Mouse (Mus musculus) midbrain, embryonic 13.5 days (tissue): ENCODE measurements at regions not wholly inside any gene's neighbourhood (a gene's known extent, or its start where the extent isn't known, plus 50 kb on each side); places are given as distances from the start of the nearest gene placed in this dataset.
A peak's percentile ranks its signal among the peaks of the same experiment; 100 is the strongest.

Experiments used
- ATAC-seq: fragments of 200-750 bp; cut with Nextera tagmentation; 2 replicates; pipeline ENCODE4 v1.8.0; 2017; ENCODE audit warnings: mild to moderate bottlenecking, moderate TSS enrichment, moderate library complexity
- H3K27ac ChIP-seq: fragments of 300-500 bp; sonication (generic); 2 replicates; pipeline ENCODE4 v1.5.1; 2015; ENCODE audit warnings: inconsistent platforms, mild to moderate bottlenecking, moderate library complexity
- H3K27me3 ChIP-seq: fragments of 300-500 bp; sonication (generic); 2 replicates; pipeline ENCODE4 v1.6.1; 2015; ENCODE audit warnings: mild to moderate bottlenecking, inconsistent platforms
- H3K36me3 ChIP-seq: fragments of 300-500 bp; sonication (generic); 2 replicates; pipeline ENCODE4 v1.6.1; 2015; ENCODE audit warnings: mild to moderate bottlenecking, inconsistent platforms
- H3K4me1 ChIP-seq: fragments of 300-500 bp; sonication (generic); replicated peaks from 2 replicates; pipeline ENCODE4 v1.6.1; 2015; ENCODE audit warnings: inconsistent platforms
- H3K4me2 ChIP-seq: fragments of 300-500 bp; sonication (generic); replicated peaks from 2 replicates; pipeline ENCODE4 v1.6.1; 2015; ENCODE audit warnings: moderate library complexity, mild to moderate bottlenecking, inconsistent platforms
- H3K4me3 ChIP-seq: fragments of 300-500 bp; sonication (generic); replicated peaks from 2 replicates; pipeline ENCODE4 v1.5.1; 2015; ENCODE audit warnings: mild to moderate bottlenecking, inconsistent platforms
- H3K9ac ChIP-seq: fragments of 300-500 bp; sonication (generic); replicated peaks from 2 replicates; pipeline ENCODE4 v1.6.1; 2015; ENCODE audit warnings: mild to moderate bottlenecking, inconsistent platforms
- H3K9me3 ChIP-seq: fragments of 300-500 bp; sonication (generic); 2 replicates; pipeline ENCODE4 v1.6.1; 2016; ENCODE audit warnings: mild to moderate bottlenecking, inconsistent platforms
- WGBS: fragments of 180-500 bp; shearing (Covaris S2); methylation state at CpG from one replicate; pipeline ENCODE4 v1.1.7; 2015; 5-methylcytosine and 5-hydroxymethylcytosine counted together

- Histone ChIP-seq H3K27me3 (no peaks in the 10 kb centered on the region), H3K4me3 (no peak overlapping the region), H3K9me3 (no peaks in the 10 kb centered on the region), H3K27ac (no peak overlapping the region), H3K4me1 (no peaks in the 10 kb centered on the region), H3K9ac (no peak overlapping the region), H3K4me2 (no peak overlapping the region), H3K36me3 (no peaks in the 10 kb centered on the region)
- ATAC-seq, result no peak
- WGBS, result 29% methylated on average over 5 of the region's 5 CpGs
Measured at GRCm38 (mm10) chr14:87297160-87297559, 119.3 kb upstream of the Tdrd3 start.

GRCm38 (mm10) chr14:87300838-87301237, 115.6 kb upstream of the Tdrd3 start:
- H3K9me3 ChIP-seq, result no peaks in the 10 kb centered on the region
- no peaks in the 10 kb centered on the region for H3K27me3 ChIP-seq
- no peak overlapping the region for H3K27ac ChIP-seq
- H3K4me2 ChIP-seq, result no peak overlapping the region
- H3K36me3 ChIP-seq, result no peaks in the 10 kb centered on the region
- 72% methylated on average over 4 of the region's 4 CpGs for WGBS
- H3K4me1 ChIP-seq, result no peaks in the 10 kb centered on the region
- H3K4me3 ChIP-seq, result no peak overlapping the region
- no peak overlapping the region for H3K9ac ChIP-seq
- no peak for ATAC-seq

- no peak for ATAC-seq
- H3K27me3 ChIP-seq, result no peaks in the 10 kb centered on the region
- 82% methylated on average over 5 of the region's 5 CpGs for WGBS
- no peaks in the 10 kb centered on the region for H3K36me3 ChIP-seq
- H3K9ac ChIP-seq, result no peak overlapping the region
- no peak overlapping the region for H3K4me3 ChIP-seq
- H3K27ac ChIP-seq, result no peak overlapping the region
- H3K4me2 ChIP-seq, result no peak overlapping the region
- no peaks in the 10 kb centered on the region for H3K9me3 ChIP-seq
- no peaks in the 10 kb centered on the region for H3K4me1 ChIP-seq
Measured at GRCm38 (mm10) chr14:87301564-87301963, 114.9 kb upstream of the Tdrd3 start.

GRCm38 (mm10) chr14:87305481-87305880, 111.0 kb upstream of the Tdrd3 start:
- ATAC-seq, result no peak

GRCm38 (mm10) chr14:87306011-87306410, 110.4 kb upstream of the Tdrd3 start:
- Histone ChIP-seq H3K4me1 (no peaks in the 10 kb centered on the region), H3K9me3 (no peaks in the 10 kb centered on the region), H3K27ac (no peak overlapping the region), H3K27me3 (no peaks in the 10 kb centered on the region), H3K36me3 (no peaks in the 10 kb centered on the region), H3K4me3 (no peak overlapping the region), H3K4me2 (no peak overlapping the region), H3K9ac (no peak overlapping the region)
- 85% methylated on average over 7 of the region's 7 CpGs for WGBS
- ATAC-seq, result no peak

More at GRCm38 (mm10) chr14:87305481-87305880, 111.0 kb upstream of the Tdrd3 start:
- WGBS, result 97% methylated on average over 2 of the region's 2 CpGs
- no peaks in the 10 kb centered on the region for H3K36me3 ChIP-seq
- H3K27ac ChIP-seq, result no peak overlapping the region
- H3K4me3 ChIP-seq, result no peak overlapping the region
- no peaks in the 10 kb centered on the region for H3K9me3 ChIP-seq
- no peak overlapping the region for H3K9ac ChIP-seq
- H3K4me2 ChIP-seq, result no peak overlapping the region
- no peaks in the 10 kb centered on the region for H3K27me3 ChIP-seq
- no peaks in the 10 kb centered on the region for H3K4me1 ChIP-seq

GRCm38 (mm10) chr14:87308016-87308415, 108.4 kb upstream of the Tdrd3 start:
- Histone ChIP-seq H3K9me3 (no peaks in the 10 kb centered on the region), H3K27me3 (no peaks in the 10 kb centered on the region), H3K4me2 (no peak overlapping the region), H3K27ac (no peak overlapping the region), H3K4me3 (no peak overlapping the region), H3K9ac (no peak overlapping the region), H3K36me3 (no peaks in the 10 kb centered on the region), H3K4me1 (no peaks in the 10 kb centered on the region)
- ATAC-seq, result no peak
- WGBS, result 55% methylated on average over 7 of the region's 7 CpGs

- Histone ChIP-seq H3K27me3 (no peaks in the 10 kb centered on the region), H3K36me3 (no peaks in the 10 kb centered on the region), H3K4me3 (no peak overlapping the region), H3K4me1 (peaks cover 8% of the 10 kb centered on the region; the same call in 1 of the 2 replicates), H3K9ac (no peak overlapping the region), H3K4me2 (no peak overlapping the region), H3K9me3 (no peaks in the 10 kb centered on the region), H3K27ac (no peak overlapping the region)
- 96% methylated on average over 5 of the region's 5 CpGs for WGBS
- ATAC-seq, result no peak
Measured at GRCm38 (mm10) chr14:87312318-87312717, 104.1 kb upstream of the Tdrd3 start.

- Histone ChIP-seq H3K4me3 (no peak overlapping the region), H3K9ac (no peak overlapping the region), H3K4me2 (no peak overlapping the region; the same call in 1 of the 2 replicates), H3K27me3 (no peaks in the 10 kb centered on the region), H3K27ac (peak overlapping the region; percentile 36), H3K4me1 (peaks cover 8% of the 10 kb centered on the region; the same call in 1 of the 2 replicates), H3K36me3 (no peaks in the 10 kb centered on the region), H3K9me3 (no peaks in the 10 kb centered on the region)
- 23% methylated on average over 6 of the region's 6 CpGs for WGBS
- peak; percentile 89 for ATAC-seq
Measured at GRCm38 (mm10) chr14:87314999-87315732, 101.3 kb upstream of the Tdrd3 start.

- Histone ChIP-seq H3K27ac (no peak overlapping the region), H3K4me2 (no peak overlapping the region), H3K9ac (no peak overlapping the region), H3K9me3 (no peaks in the 10 kb centered on the region), H3K36me3 (no peaks in the 10 kb centered on the region), H3K27me3 (no peaks in the 10 kb centered on the region), H3K4me1 (no peaks in the 10 kb centered on the region), H3K4me3 (no peak overlapping the region)
- WGBS, result 42% methylated on average over 1 of the region's 1 CpGs
- no peak for ATAC-seq
Measured at GRCm38 (mm10) chr14:87327841-87328240, 88.6 kb upstream of the Tdrd3 start.

GRCm38 (mm10) chr14:87337950-87338526, 78.4 kb upstream of the Tdrd3 start:
- no peak for ATAC-seq
- Histone ChIP-seq H3K27me3 (no peaks in the 10 kb centered on the region), H3K9ac (no peak overlapping the region), H3K4me1 (no peaks in the 10 kb centered on the region), H3K27ac (no peak overlapping the region), H3K36me3 (no peaks in the 10 kb centered on the region), H3K4me2 (no peak overlapping the region), H3K9me3 (no peaks in the 10 kb centered on the region), H3K4me3 (no peak overlapping the region)
- WGBS, result 63% methylated on average over 8 of the region's 8 CpGs

- no peak for ATAC-seq
- Histone ChIP-seq H3K4me1 (no peaks in the 10 kb centered on the region), H3K9me3 (no peaks in the 10 kb centered on the region), H3K9ac (no peak overlapping the region), H3K27ac (no peak overlapping the region), H3K36me3 (no peaks in the 10 kb centered on the region), H3K27me3 (no peaks in the 10 kb centered on the region), H3K4me2 (no peak overlapping the region), H3K4me3 (no peak overlapping the region)
- 70% methylated on average over 1 of the region's 1 CpGs for WGBS
Measured at GRCm38 (mm10) chr14:87344540-87344939, 71.9 kb upstream of the Tdrd3 start.

- WGBS, result 92% methylated on average over 3 of the region's 3 CpGs
Measured at GRCm38 (mm10) chr14:87346812-87347211, 69.6 kb upstream of the Tdrd3 start.

More at GRCm38 (mm10) chr14:87346812-87347211, 69.6 kb upstream of the Tdrd3 start:
- Histone ChIP-seq H3K9me3 (no peaks in the 10 kb centered on the region), H3K4me3 (no peak overlapping the region), H3K4me1 (no peaks in the 10 kb centered on the region), H3K27me3 (no peaks in the 10 kb centered on the region), H3K4me2 (no peak overlapping the region), H3K9ac (no peak overlapping the region), H3K27ac (no peak overlapping the region), H3K36me3 (no peaks in the 10 kb centered on the region)
- ATAC-seq, result peak; percentile 60; the same call in 1 of the 2 replicates
